Mouse (Mus musculus) heart, embryonic 11.5 days (tissue): ENCODE measurements at regions not wholly inside any gene's neighbourhood (a gene's known extent, or its start where the extent isn't known, plus 50 kb on each side); places are given as distances from the start of the nearest gene placed in this dataset.

Experiments used
- ATAC-seq: fragments of 200-750 bp; cut with Nextera tagmentation; replicated peaks from 2 replicates; pipeline ENCODE4 v1.8.0; 2017; ENCODE audit warnings: moderate library complexity; ENCODE audit not compliant: insufficient number of reproducible peaks, low FRiP score, low TSS enrichment
- H3K27ac ChIP-seq: fragments of 300-500 bp; sonication (generic); 2 replicates; pipeline ENCODE4 v1.5.1; 2014; ENCODE audit warnings: mild to moderate bottlenecking, low read depth, low read length
- H3K27me3 ChIP-seq: fragments of 300-500 bp; sonication (generic); 2 replicates; pipeline ENCODE4 v1.6.1; 2014; ENCODE audit warnings: mild to moderate bottlenecking, low read length, mixed read lengths; ENCODE audit not compliant: control insufficient read depth, insufficient read depth
- H3K36me3 ChIP-seq: fragments of 300-500 bp; sonication (generic); 2 replicates; pipeline ENCODE4 v1.6.1; 2014; ENCODE audit warnings: mild to moderate bottlenecking, low read length, moderate library complexity, mixed read lengths; ENCODE audit not compliant: control insufficient read depth, insufficient read depth
- H3K4me1 ChIP-seq: fragments of 300-500 bp; sonication (generic); 2 replicates; pipeline ENCODE4 v1.6.1; 2014; ENCODE audit warnings: low read length; ENCODE audit not compliant: control insufficient read depth, insufficient read depth
- H3K4me2 ChIP-seq: fragments of 300-500 bp; sonication (generic); 2 replicates; pipeline ENCODE4 v1.6.1; 2014; ENCODE audit warnings: mild to moderate bottlenecking, moderate library complexity
- H3K4me3 ChIP-seq: fragments of 300-500 bp; sonication (generic); 2 replicates; pipeline ENCODE4 v1.5.1; 2014; ENCODE audit warnings: low read depth, low read length
- H3K9ac ChIP-seq: fragments of 300-500 bp; sonication (generic); 2 replicates; pipeline ENCODE4 v1.6.1; 2014; ENCODE audit warnings: mild to moderate bottlenecking, low read depth, low read length, moderate library complexity
- H3K9me3 ChIP-seq: fragments of 300-500 bp; sonication (generic); replicated peaks from 2 replicates; pipeline ENCODE4 v1.6.1; 2016; ENCODE audit warnings: low read length; ENCODE audit not compliant: control insufficient read depth
- WGBS: fragments of 180-500 bp; shearing (Covaris S2); extraction: QIAGEN DNeasy Blood & Tissue Kit; methylation state at CpG from one replicate; pipeline ENCODE4 v1.1.7; 2014; ENCODE audit not compliant: insufficient replicate concordance; 5-methylcytosine and 5-hydroxymethylcytosine counted together

- H3K27ac ChIP-seq: no peak overlapping the region
These were observed 199.7 kb upstream of the Pgrmc2 start for GRCm38 (mm10) chr3:41282431-41283037.

GRCm38 (mm10) chr3:41276096-41276495 is 193.2 kb upstream of the Pgrmc2 start:
- no peaks in the 10 kb centered on the region for H3K27me3 ChIP-seq
- 0 out of 2 replicates have a peak, but pooled peaks cover 2% of the 10 kb centered on the region for H3K9me3 ChIP-seq
- no peak overlapping the region for H3K4me3 ChIP-seq
- H3K27ac ChIP-seq: no peak overlapping the region
- H3K9ac ChIP-seq: no peak overlapping the region
- H3K4me1 ChIP-seq: no peaks in the 10 kb centered on the region
- no peaks in the 10 kb centered on the region for H3K36me3 ChIP-seq
- no peak overlapping the region for H3K4me2 ChIP-seq
- WGBS: 79% methylated on average over 9 of the region's 9 CpGs
- ATAC-seq: no peak

More at GRCm38 (mm10) chr3:41282431-41283037, 199.7 kb upstream of the Pgrmc2 start:
- Histone ChIP-seq H3K4me2 (no peak overlapping the region), H3K9ac (no peak overlapping the region), H3K27me3 (no peaks in the 10 kb centered on the region), H3K4me1 (no peaks in the 10 kb centered on the region), H3K36me3 (no peaks in the 10 kb centered on the region), H3K9me3 (0 out of 2 replicates have a peak, but pooled peaks cover 2% of the 10 kb centered on the region), H3K4me3 (no peak overlapping the region)
- ATAC-seq: no peak
- WGBS: 60% methylated on average over 8 of the region's 8 CpGs

GRCm38 (mm10) chr3:41268516-41268915 is 185.7 kb upstream of the Pgrmc2 start:
- Histone ChIP-seq H3K4me2 (no peak overlapping the region), H3K9ac (no peak overlapping the region), H3K36me3 (no peaks in the 10 kb centered on the region), H3K9me3 (no peaks in the 10 kb centered on the region), H3K4me3 (no peak overlapping the region), H3K27ac (no peak overlapping the region), H3K4me1 (no peaks in the 10 kb centered on the region), H3K27me3 (no peaks in the 10 kb centered on the region)
- 74% methylated on average over 4 of the region's 4 CpGs for WGBS
- ATAC-seq: no peak

- H3K9me3 ChIP-seq: no peaks in the 10 kb centered on the region
- WGBS: 91% methylated on average over 6 of the region's 6 CpGs
- no peak overlapping the region for H3K4me2 ChIP-seq
- H3K27me3 ChIP-seq: no peaks in the 10 kb centered on the region
- ATAC-seq: no peak
- H3K27ac ChIP-seq: no peak overlapping the region
- H3K9ac ChIP-seq: no peak overlapping the region
- no peaks in the 10 kb centered on the region for H3K4me1 ChIP-seq
- H3K4me3 ChIP-seq: no peak overlapping the region
- H3K36me3 ChIP-seq: no peaks in the 10 kb centered on the region
These were observed 183.4 kb upstream of the Pgrmc2 start for GRCm38 (mm10) chr3:41266216-41266615.

GRCm38 (mm10) chr3:41265399-41265798 is 182.6 kb upstream of the Pgrmc2 start:
- Histone ChIP-seq H3K9me3 (no peaks in the 10 kb centered on the region), H3K9ac (no peak overlapping the region), H3K27me3 (no peaks in the 10 kb centered on the region), H3K4me3 (no peak overlapping the region), H3K36me3 (no peaks in the 10 kb centered on the region), H3K4me1 (no peaks in the 10 kb centered on the region), H3K4me2 (no peak overlapping the region), H3K27ac (no peak overlapping the region)
- 86% methylated on average over 3 of the region's 3 CpGs for WGBS
- ATAC-seq: no peak

GRCm38 (mm10) chr3:41258291-41258690 is 175.4 kb upstream of the Pgrmc2 start:
- H3K9ac ChIP-seq: no peak overlapping the region
- ATAC-seq: no peak
- no peak overlapping the region for H3K27ac ChIP-seq
- no peaks in the 10 kb centered on the region for H3K36me3 ChIP-seq
- H3K9me3 ChIP-seq: no peaks in the 10 kb centered on the region
- H3K27me3 ChIP-seq: no peaks in the 10 kb centered on the region
- H3K4me3 ChIP-seq: no peak overlapping the region
- no peak overlapping the region for H3K4me2 ChIP-seq
- 56% methylated on average over 6 of the region's 6 CpGs for WGBS
- H3K4me1 ChIP-seq: no peaks in the 10 kb centered on the region

- Histone ChIP-seq H3K36me3 (no peaks in the 10 kb centered on the region), H3K4me2 (no peak overlapping the region), H3K4me1 (no peaks in the 10 kb centered on the region), H3K4me3 (no peak overlapping the region), H3K27me3 (no peaks in the 10 kb centered on the region), H3K27ac (no peak overlapping the region), H3K9me3 (no peaks in the 10 kb centered on the region), H3K9ac (no peak overlapping the region)
- ATAC-seq: no peak
- 47% methylated on average over 2 of the region's 2 CpGs for WGBS
These were observed 162.1 kb upstream of the Pgrmc2 start for GRCm38 (mm10) chr3:41244960-41245359.

- no peak for ATAC-seq
- H3K4me1 ChIP-seq: no peaks in the 10 kb centered on the region
- no peaks in the 10 kb centered on the region for H3K9me3 ChIP-seq
- H3K27ac ChIP-seq: no peak overlapping the region
- no peak overlapping the region for H3K9ac ChIP-seq
- no peak overlapping the region for H3K4me3 ChIP-seq
- H3K27me3 ChIP-seq: no peaks in the 10 kb centered on the region
- no peaks in the 10 kb centered on the region for H3K36me3 ChIP-seq
- no peak overlapping the region for H3K4me2 ChIP-seq
- WGBS: 80% methylated on average over 8 of the region's 8 CpGs
These were observed 159.2 kb upstream of the Pgrmc2 start for GRCm38 (mm10) chr3:41241856-41242552.

GRCm38 (mm10) chr3:41239801-41240200 is 157.0 kb upstream of the Pgrmc2 start:
- no peaks in the 10 kb centered on the region for H3K27me3 ChIP-seq
- WGBS: 55% methylated on average over 13 of the region's 13 CpGs
- ATAC-seq: no peak
- no peak overlapping the region for H3K9ac ChIP-seq
- peaks cover 5% of the 10 kb centered on the region; the same call in 1 of the 2 replicates for H3K4me1 ChIP-seq
- H3K4me2 ChIP-seq: no peak overlapping the region
- H3K36me3 ChIP-seq: no peaks in the 10 kb centered on the region
- no peak overlapping the region for H3K4me3 ChIP-seq
- no peaks in the 10 kb centered on the region for H3K9me3 ChIP-seq
- H3K27ac ChIP-seq: no peak overlapping the region
